Mouse (Mus musculus) lung, adult 2 months (tissue): ENCODE measurements at regions not wholly inside any gene's neighbourhood (a gene's known extent, or its start where the extent isn't known, plus 50 kb on each side); places are given as distances from the start of the nearest gene placed in this dataset.

Source experiments
- CTCF ChIP-seq: fragments of 200-500 bp; IDR thresholded peaks from 2 replicates; pipeline ENCODE4 v1.5.1; 2011; ENCODE audit warnings: mild to moderate bottlenecking, low read length, control low read depth; ENCODE audit not compliant: insufficient read depth
- POLR2A ChIP-seq: fragments of 200-500 bp; IDR thresholded peaks from 2 replicates; pipeline ENCODE4 v1.6.1; 2011; ENCODE audit warnings: low read depth, mild to moderate bottlenecking, control low read depth, low read length, borderline replicate concordance; ENCODE audit errors: extremely low read depth

DNA sequence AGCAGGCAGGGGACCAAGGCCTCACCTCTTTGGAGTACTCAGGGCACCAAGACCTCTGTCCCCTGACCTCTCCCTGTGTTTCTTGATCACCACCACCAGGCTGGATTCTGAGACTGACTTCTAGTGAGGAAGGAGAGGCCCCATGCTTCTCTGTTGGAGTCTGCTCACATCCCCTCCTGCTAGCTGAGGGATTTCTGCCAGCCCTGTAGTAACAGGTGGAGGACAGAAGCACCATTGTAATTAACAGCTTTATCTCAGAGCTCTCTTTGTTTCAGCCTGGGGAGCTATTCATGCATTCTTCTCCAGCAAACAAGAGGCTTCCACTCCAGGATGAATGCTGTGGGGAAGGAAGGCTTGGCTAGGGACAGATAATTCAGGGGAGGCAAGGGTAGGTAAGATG is 392.2 kb downstream of the Tbc1d22a start:
- TF ChIP-seq POLR2A, result no peak
- TF ChIP-seq CTCF, result no peak
